Mouse (Mus musculus) thymus, adult 18-20 months (tissue): ENCODE measurements around the gene Xrn1.
A peak's percentile ranks its signal among the peaks of the same experiment; 100 is the strongest.

Experiments
- DNase-seq, 2 experiments: peaks; one replicate each; pipeline ENCODE4 v3.0.0; 2022; ENCODE audit warnings: mixed read lengths in 2 of 2

The Xrn1 gene

DNA sequence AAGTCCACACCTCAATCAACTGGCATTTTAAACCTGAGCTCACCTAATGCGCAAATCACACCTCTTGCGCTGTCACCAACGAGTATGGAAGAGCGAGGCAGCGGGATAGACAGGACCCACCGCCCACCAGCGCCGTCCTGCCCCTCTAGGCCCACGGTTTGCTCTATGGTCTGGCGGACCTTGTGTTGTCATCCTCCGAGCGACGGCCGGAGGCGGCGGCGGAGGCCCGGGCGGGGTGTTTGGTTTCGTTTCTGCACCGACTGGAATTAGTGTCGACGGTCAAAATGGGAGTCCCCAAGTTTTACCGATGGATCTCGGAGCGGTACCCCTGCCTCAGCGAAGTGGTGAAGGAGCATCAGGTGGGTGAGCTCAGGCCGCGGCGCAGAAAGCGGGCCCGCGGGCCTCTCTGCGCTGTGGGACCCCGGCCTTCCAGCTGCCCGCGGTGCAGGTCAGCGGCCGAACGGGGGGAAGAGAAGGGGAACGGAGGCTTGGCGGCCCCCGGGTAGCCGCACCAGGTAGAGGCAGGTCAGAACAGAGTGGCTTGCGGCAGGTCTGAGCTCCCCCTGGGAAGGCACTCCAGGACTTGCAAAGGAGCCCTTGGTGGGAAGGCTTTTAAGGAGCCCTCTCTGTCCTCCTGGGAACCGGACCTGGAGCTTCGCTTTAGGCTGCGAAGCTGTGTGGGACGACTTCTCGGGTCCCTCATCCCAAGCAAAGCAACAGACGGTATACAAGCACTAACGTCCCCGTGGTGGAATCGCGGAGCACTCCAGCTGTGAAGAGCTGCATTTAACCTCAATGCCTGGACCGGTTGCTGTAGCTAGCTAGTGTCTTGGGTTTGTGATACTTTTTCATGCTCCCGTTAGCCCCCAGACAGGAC lies at the start of gene Xrn1:
Gene Xrn1 (plus strand): TSS at position 176 of the 877 bp plus-strand sequence.
- DNase-seq, result peak; percentile 82 to 86

DNA sequence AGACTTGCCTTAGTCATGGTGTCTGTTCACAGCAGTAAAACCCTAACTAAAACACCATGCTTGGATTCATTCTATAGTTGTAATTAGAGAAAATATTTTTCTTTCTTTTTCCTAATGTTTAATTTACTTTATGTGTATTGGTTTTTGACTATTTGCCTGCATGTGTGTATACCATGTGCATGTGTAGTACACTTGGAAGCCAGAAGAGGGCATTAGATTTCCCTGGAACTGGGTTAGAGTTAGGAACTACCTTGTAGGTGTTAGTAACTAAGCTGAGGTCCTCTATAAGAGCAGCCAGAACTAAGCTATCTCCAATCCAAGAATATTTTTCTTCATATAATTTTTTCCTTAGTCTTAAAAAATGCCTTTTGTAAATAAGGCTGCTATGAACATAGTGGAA lies 21.7 kb upstream of the Xrn1 start:
- no peak for DNase-seq

DNA sequence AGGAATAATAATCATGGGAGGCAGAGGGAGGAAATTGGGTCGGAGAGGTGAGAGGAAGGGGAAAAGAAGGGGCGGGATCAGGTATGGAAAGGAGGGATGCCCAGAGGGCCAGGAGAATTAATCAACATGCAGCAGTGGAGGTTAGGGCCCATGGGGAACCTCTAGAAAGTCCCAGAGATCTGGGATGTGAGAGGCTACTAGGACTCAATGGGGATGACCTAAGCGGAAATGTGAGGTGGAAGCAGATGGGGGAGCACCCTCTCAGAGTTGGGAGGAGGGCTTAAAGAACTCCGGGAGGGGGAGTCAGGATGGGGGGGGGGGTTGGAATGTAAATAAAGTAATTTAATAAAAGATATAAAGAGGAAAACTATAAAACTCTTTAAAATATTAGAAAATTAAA lies 902 bp upstream of the Xrn1 start:
- DNase-seq, result no peak

DNA sequence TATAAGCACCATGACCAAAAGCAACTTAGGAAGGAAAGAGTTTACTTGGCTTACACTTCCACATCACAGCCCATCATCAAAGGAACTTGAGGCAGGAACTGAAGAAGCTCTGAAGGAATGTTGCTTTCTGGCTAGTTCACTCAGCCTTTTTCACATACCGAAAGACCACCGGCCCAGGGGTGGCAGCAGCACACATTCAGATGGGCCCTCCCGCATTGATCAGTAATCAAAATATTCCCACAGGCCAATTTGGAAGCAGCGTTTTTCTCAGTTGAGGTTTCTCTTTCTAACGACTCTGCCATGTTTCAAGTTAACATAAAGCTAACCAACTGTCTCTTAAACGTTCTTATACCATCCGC lies 355 bp upstream of the Xrn1 start:
- DNase-seq, result peak in 1 of 2 experiments; percentile 30

DNA sequence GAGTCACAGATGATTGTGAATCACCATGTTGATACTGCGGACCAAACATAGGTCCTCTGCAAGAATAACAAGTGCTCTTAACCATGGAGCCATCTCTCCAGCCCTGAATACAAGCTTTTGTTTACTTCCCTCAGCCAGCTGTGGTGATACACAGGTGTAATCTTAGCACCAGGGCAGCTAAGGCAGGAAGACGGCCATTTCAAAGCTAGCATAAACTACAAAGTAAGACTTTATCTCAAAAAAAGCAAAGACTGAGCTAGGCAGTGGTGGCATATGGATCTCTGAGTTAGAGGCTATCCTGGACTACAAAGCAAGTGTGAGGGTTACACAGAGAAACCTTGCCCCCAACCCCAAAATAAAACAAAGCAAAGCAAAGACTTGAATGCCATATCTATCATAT lies 3.1 kb downstream of the Xrn1 start:
- peak in 1 of 2 experiments; percentile 57 for DNase-seq

DNA sequence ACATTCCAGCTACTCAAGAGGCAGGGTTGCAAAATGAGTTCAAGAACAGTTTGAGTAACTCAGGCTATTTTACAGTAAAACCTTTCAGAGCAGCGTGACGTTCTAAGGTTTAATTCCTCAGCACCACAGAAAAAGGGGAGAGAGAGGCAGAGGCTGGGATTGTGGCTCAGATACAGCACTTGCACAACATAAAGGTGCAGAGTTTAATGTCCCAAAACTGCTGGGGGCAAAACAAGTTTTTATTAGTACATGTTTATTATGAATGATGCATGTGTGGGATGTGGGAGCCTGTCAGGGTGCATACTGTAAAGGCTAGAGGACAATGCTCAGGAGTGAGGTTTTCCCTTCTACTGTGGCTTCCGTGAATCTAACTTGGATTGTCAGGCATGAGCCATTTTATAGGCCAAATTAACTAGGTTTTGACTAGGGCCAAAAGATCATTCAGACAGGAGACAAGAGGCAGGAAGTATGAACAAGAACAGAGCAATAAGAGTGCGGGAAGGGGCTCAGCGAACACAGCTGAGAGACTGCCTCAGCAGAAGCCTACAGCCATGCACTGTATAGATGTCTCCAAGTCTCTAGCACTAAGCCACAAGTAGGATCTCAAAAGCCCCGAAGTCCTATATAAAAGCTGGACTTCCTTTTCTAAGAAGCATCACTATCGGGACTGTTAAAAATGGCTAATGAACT lies 3.6 kb downstream of the Xrn1 start:
- peak in 1 of 2 experiments; percentile 45 for DNase-seq

DNA sequence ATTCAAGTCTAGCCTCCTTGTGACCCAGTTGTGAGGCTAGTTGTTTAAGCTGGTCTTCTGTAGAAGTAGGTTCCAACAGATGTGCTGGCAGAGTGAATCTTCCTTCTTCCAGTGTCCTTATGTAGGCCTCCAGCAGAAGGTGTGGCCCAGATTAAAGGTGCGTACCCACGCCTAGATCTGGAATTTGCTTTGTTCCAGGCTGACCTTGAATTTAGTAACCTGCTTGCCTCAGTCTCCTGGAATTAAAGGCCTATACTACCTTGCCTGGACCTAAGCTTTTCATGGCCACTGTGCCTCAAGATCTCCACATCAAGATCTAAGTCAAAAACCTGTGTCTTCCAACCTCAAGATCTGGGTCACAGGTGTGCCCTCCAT lies 4.2 kb downstream of the Xrn1 start:
- peak in 1 of 2 experiments; percentile 26 for DNase-seq

DNA sequence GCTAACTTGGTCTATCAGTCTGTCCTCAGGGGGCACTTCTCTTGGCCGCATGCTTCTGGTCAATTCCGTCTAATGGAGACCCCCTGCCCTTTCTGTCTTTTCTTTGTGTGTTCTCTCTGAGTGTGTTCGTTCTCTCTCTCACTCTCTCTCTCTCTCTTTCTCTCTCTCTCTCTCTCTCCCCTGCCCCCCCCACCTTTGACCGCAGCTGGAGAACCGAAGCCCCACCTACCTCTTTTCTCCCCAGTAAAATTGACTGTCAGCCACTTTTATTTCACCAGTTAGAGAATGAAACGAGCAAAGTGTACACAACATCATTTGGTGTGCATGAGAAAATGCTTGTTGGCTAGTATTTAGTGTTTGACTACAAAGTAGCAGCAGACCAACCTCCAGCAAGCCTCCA lies 4.7 kb downstream of the Xrn1 start:
- peak in 1 of 2 experiments; percentile 38 for DNase-seq

DNA sequence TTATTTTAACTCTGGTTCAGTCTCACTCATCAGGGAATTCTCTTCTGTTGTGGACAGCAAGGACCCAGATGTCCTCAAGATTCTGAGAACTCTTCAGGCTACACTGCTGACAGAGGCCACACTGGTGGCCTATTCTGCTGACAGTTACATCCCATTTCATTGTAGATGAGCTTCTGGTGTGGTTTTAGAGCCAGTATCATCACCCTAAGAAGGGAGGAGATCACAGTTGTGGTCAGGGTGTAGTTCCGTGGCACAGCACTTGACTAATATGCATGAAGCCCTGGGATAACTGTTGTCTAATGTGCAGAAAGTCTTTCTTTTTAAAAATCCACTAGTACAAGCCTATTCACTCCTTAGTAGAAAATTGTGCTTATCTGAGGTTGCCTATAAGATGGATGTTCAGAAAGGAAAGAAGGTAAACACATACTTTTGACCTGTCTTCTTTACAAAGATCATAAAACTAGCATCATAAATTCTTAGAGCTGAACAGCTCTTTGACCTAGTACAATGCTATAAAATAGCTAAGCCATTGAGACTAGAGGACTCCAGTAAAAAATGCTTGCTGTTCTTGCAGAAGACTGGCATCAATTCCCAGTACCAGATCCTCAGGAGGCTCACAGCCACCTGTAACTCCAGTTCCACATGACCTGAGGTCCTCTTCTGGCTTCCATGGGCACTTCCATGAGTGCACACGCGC lies 5.3 kb downstream of the Xrn1 start:
- no peak for DNase-seq

DNA sequence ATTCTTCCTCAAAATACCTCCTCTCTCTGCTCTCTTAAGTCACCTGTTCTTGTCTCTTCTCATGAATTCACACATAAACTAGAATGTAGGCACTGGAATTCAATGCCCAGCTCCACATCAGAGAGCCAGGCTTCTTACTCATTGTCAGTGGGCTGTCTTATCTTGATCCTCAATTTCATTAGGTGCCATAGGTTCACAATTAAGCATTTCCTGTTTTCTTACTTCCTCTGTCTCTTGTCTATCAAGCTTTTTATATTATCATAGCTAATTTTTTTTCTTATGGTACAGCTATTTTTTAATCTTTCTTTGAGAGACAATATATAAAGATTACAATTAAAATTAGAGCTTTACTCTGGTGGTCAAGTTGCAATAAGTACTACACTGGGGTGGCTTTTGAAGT lies 6.5 kb downstream of the Xrn1 start:
- DNase-seq, result no peak

DNA sequence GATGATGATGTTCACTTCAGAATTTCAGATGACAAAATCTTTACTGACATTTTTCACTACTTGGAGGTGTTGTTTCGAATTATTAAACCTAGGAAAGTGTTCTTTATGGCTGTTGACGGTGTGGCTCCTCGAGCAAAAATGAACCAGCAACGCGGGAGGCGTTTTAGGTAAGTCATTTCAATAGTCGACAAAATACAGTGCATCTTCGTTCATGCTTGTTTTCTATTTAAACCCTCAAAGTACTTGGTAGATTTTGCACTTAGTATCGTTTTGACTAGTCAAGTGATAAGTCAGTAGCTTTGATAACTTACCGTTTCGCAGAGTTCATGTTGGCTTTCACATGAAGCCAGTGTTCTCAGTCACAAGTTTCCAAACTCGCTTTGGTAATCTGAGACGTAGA lies 9.5 kb downstream of the Xrn1 start:
- DNase-seq, result no peak

DNA sequence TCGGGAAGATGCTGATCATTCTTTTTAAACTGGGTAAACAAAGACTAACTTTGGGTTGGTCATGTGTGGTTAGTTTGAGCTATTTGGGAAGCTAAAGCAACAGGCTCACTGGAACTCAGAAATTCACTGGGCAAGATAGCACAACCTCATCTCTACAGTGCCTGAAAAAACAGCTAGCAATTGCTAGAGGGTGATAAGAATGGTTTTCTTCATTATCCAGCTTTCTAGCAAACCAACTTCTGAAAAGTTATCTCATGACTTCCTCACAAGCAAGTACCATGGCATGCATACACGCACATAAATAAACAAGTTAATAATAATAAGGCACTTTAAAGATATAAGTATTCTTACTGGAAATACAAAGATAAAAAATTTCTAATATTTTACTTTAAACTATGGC lies 23.7 kb downstream of the Xrn1 start:
- DNase-seq, result no peak

DNA sequence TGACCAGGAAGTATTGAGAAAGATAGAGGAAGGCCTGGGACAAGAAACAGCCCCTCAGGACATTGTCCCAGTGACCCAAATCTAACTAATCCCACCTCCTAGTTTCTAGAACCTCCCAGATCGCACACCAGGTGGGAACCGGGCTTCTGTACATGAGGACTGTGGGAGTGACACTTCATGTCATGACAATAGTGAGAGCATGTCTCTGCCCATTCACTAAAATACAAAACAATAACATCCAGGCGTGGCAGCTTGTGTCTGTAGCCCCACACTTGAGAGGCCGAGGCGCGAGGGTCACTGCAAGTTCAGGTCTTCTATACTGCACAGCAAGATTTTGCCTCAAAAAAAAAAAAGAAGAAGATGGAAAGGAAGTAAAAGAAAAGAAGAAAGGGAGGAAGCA lies 25.3 kb downstream of the Xrn1 start:
- no peak for DNase-seq

DNA sequence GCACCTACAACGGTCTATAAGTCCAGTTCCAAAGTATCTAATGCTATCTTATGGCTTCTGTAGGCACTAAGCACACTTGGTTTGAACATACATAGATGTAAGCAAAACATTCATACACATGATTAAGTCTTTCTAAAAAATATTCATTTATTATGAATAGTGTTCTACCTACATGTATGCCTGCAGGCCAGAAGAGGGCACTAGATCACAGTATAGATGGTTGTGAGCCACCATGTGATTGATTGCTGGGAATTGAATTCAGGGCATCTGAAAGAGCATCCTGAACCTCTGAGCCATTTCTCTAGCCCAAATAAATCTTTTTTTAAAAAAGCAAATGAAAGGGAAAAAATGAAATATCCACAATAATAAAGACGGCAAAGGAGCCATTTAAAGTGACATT lies 37.7 kb downstream of the Xrn1 start:
- DNase-seq, result no peak

DNA sequence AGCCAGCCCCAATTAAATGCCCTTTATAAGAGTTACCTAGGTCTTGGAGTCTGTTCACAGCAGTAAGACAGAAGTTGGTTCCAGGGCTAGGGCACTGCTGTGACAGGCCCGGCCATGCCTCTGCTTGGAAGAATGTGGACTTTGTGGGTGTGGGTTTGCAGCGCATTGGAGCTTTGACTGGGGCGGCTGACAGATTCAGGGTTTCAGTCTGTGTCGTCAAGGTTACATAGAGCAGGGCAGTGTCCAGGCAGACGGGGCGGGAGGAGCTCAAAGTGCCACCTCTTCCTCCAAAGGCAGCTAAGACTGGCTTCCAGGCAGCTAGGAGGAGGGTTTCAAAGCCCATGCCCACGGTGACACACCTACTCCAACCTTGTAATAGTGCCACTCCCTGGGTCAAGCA lies 49.9 kb downstream of the Xrn1 start:
- DNase-seq, result no peak

DNA sequence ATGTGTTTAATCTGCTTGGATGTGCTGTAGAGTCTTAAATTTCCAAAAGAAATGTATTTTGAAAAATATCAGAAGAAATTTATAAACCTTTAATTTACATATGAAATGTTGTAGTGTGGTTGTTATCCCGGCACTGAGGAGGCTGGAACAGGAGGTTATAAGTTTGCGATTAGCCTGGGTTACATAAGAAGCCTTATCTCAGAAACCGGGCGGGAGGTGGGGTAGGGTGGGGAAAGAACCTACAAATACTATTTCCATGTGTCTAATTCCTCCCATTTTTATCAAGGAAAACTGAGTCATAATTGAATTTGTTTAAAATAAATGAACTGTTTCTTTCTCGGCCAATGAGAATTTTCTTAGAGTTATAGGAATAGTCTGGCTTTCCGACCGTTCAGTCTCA lies 56.1 kb downstream of the Xrn1 start:
- DNase-seq, result no peak

DNA sequence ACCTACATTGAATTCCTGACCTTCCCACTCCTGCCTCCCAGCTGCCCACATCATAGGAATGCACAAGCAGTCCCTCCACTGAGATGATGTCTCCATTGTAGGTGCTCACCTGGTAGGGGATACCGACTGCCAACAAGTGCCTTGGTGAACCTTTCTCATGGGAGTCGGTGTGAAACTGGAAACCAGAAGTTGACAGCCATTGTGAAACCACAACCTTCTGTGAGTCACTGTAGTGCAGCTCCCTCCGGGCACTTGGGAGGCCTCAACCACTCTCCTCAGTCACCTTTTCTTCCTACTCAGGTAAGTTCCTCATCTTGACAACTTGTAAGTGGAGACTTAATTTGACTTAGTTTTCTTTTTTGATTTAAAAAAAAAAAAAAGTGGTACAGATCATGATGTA lies 69.4 kb downstream of the Xrn1 start:
- DNase-seq, result no peak

DNA sequence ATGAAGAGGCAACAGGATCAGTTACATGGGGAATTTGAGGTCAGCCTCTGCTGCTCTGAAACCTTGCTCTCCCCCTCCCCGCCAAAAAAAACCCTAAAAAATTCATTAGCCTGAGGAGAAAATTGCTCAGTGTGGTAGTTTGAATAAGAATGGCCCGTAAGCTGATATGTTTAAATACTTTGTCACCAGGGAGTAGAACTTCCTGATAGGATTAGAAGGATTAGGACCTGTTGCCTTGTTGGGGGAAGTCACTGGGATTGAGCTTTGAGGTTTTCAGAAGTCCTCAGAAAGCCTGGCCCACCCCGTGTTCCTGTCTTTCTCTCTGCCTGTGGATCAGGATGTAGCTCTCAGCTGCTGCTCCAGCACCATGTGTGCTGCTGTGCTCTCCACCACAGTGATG lies 73.4 kb downstream of the Xrn1 start:
- DNase-seq, result no peak

DNA sequence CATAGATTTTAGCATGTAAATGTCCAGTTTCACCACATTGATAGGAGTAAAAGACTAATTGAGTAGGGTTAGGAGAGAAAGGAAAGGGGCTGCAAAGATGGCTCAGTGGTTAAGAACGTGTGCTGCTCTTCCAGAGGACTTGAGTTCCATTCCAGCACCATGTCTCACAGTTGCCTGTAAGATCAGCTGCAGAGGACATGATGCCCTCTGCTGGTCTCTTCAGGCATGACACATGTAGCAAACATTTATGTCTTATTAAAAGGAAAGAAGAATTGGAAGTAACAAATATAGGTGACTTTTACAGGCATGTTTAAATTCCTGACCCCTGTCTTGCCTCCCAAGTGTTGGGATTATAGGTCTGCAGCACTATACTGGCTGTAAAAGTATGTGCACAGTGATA lies 74.3 kb downstream of the Xrn1 start:
- DNase-seq, result no peak

DNA sequence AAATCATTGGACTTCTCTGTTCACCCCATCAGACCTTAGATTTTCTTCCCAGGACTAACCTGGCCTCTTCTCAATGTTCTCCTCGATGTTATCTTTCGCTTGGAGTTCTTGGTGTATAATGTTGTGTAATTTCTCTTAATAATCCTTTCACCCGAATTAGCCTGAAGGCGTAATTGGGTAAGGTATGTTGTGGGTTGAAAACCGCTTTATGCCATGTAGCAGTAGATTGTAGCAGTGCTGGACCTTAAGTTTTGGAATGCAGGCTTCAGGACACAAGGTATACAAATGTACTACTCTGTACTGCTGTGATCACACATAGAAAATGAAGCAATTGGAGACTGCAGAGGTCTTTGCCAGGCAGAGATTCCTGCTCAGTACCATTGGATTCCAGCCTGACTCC lies 75.3 kb downstream of the Xrn1 start:
- DNase-seq, result no peak

DNA sequence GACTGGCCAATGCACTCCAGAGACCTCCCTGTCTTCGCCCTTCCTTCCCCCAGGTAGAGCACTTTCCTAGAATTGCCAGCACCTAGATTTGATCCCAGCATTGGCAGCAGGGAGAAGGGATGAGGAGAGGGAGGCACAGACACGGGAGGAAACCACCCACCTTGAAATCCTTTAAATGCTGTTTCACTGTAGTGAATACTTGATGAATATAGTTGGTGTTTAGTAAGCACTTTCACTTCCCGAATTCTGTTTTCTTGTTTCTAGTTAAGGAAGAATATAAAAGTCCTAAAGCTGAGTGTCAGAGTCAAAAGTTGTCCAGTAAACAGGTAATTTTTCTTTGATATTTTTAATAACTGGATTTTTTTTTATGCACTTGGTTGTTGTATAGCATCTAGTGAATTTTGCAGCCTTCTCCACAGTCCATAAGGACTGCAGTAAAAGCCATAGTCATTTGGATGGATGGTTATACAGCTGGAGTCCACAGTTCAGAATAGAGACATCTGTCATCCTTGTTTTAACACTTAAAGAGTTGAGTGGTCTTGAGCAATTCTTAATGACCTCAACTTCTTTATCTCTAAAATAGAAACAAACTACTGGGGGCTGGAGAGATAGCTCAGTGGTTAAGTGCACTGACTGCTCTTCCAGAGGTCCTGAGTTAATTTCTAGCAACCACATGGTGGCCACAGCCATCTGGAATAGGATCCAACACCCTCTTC lies 81.0 kb downstream of the Xrn1 start:
- no peak for DNase-seq

DNA sequence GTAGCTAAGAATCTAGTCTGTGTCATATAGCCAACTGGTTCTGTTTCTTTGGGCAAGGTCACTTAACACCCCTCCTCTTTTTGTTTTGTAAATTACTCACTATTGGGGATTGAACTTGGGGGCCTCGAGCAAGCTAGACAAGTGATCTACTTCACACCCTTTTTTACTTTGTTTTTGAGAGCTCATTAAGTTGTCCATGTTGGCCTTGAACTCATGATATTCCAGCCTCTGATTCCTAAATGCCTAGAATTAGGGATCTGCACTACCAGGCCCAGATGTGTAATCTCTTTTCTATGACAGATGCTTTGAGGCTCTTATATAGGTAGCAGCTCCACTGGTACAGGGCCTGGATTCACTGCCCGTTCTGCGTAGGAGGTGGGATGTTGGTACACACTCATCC lies 89.7 kb downstream of the Xrn1 start:
- no peak for DNase-seq

DNA sequence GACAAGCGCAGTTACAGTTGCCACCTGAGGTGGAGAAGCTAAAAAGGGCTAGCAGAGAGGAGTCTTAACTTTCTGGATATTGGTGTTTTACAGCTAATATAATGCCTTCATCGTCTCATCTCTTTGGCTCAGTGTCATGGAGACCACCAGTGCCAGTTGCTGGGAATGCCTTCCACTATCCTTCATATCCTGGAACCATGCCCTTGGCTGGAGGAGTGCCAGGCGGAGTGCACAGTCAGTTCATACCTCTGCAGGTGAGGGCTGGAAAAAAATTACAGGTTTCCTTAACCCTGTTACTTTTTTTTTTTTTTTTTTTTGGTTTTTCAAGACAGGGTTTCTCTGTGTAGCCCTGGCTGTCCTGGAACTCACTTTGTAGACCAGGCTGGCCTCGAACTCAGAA lies 96.9 kb downstream of the Xrn1 start:
- no peak for DNase-seq
